Mouse (Mus musculus): ENCODE measurements around the gene Eml4. TPM values are rescaled to one million over a fixed set of nuclear protein-coding genes. Genes with fewer than 3 reads are reported as not detected.

The Eml4 gene
- polyA plus RNA-seq, 1 experiment, result 0.95 TPM

- Histone ChIP-seq H3K9me3 (no peaks in the 10 kb centered on the region), H3K4me3 (replicated peaks) (no peak overlapping the region), H3K27me3 (replicated peaks) (no peaks in the 10 kb centered on the region), H3K4me1 (peaks cover 47% of the 10 kb centered on the region), H3K36me3 (replicated peaks; ENCODE audit: low read length) (peaks cover 11% of the 10 kb centered on the region)
- no peak for TF ChIP-seq FLI1 (IDR thresholded peaks at IDR 0.05; ENCODE audit: low read length)
- no peak for TF ChIP-seq GATA1 (IDR thresholded peaks at IDR 0.05; ENCODE audit: borderline replicate concordance, low read length)
Observed at GRCm38 (mm10) chr17:83398756-83399155, 48.0 kb downstream of the Eml4 start.

- Histone ChIP-seq H3K4me1 (peaks cover 13% of the 10 kb centered on the region), H3K36me3 (replicated peaks; ENCODE audit: low read length) (peaks cover 32% of the 10 kb centered on the region)
- no peak for TF ChIP-seq FLI1 (IDR thresholded peaks at IDR 0.05; ENCODE audit: low read length)
- TF ChIP-seq GATA1 (IDR thresholded peaks at IDR 0.05; ENCODE audit: borderline replicate concordance, low read length), result no peak
Observed at GRCm38 (mm10) chr17:83430607-83431006, 79.9 kb downstream of the Eml4 start.

GRCm38 (mm10) chr17:83443406-83443805 is 92.7 kb downstream of the Eml4 start:
- TF ChIP-seq GATA1 (IDR thresholded peaks at IDR 0.05; ENCODE audit: borderline replicate concordance, low read length), result no peak
- no peak for TF ChIP-seq FLI1 (IDR thresholded peaks at IDR 0.05; ENCODE audit: low read length)
- peaks cover 3% of the 10 kb centered on the region; the same call in 1 of the 2 replicates for H3K4me1 ChIP-seq
- H3K4me3 ChIP-seq (replicated peaks), result no peak overlapping the region
- H3K36me3 ChIP-seq (replicated peaks; ENCODE audit: low read length), result peaks cover 50% of the 10 kb centered on the region
- no peaks in the 10 kb centered on the region for H3K27me3 ChIP-seq (replicated peaks)
- no peaks in the 10 kb centered on the region for H3K9me3 ChIP-seq

More at GRCm38 (mm10) chr17:83430607-83431006, 79.9 kb downstream of the Eml4 start:
- peak overlapping the region; percentile 57 for H3K4me3 ChIP-seq (replicated peaks)
- no peaks in the 10 kb centered on the region for H3K9me3 ChIP-seq
- no peaks in the 10 kb centered on the region for H3K27me3 ChIP-seq (replicated peaks)

- Histone ChIP-seq H3K4me3 (replicated peaks) (no peak overlapping the region), H3K27me3 (replicated peaks) (no peaks in the 10 kb centered on the region), H3K36me3 (replicated peaks; ENCODE audit: low read length) (peaks cover 72% of the 10 kb centered on the region), H3K9me3 (no peaks in the 10 kb centered on the region), H3K4me1 (peaks cover 7% of the 10 kb centered on the region)
- TF ChIP-seq GATA1 (IDR thresholded peaks at IDR 0.05; ENCODE audit: borderline replicate concordance, low read length), result no peak
Observed at GRCm38 (mm10) chr17:83449583-83449982, 98.9 kb downstream of the Eml4 start.

- TF ChIP-seq FLI1 (IDR thresholded peaks at IDR 0.05; ENCODE audit: low read length), result no peak
- TF ChIP-seq GATA1 (IDR thresholded peaks at IDR 0.05; ENCODE audit: borderline replicate concordance, low read length), result no peak
- Histone ChIP-seq H3K27me3 (replicated peaks) (no peaks in the 10 kb centered on the region), H3K36me3 (replicated peaks; ENCODE audit: low read length) (peaks cover 79% of the 10 kb centered on the region), H3K4me3 (replicated peaks) (no peak overlapping the region), H3K4me1 (peaks cover 10% of the 10 kb centered on the region), H3K9me3 (no peaks in the 10 kb centered on the region)
Observed at GRCm38 (mm10) chr17:83451367-83451766, 100.6 kb downstream of the Eml4 start.

GRCm38 (mm10) chr17:83451796-83452195 is 101.1 kb downstream of the Eml4 start:
- TF ChIP-seq FLI1 (IDR thresholded peaks at IDR 0.05; ENCODE audit: low read length), result no peak
- TF ChIP-seq GATA1 (IDR thresholded peaks at IDR 0.05; ENCODE audit: borderline replicate concordance, low read length), result no peak
- peaks cover 10% of the 10 kb centered on the region for H3K4me1 ChIP-seq
- no peak overlapping the region for H3K4me3 ChIP-seq (replicated peaks)
- H3K9me3 ChIP-seq, result no peaks in the 10 kb centered on the region
- peaks cover 82% of the 10 kb centered on the region for H3K36me3 ChIP-seq (replicated peaks; ENCODE audit: low read length)
- no peaks in the 10 kb centered on the region for H3K27me3 ChIP-seq (replicated peaks)

GRCm38 (mm10) chr17:83452451-83452850 is 101.7 kb downstream of the Eml4 start:
- Histone ChIP-seq H3K4me3 (replicated peaks) (no peak overlapping the region), H3K9me3 (no peaks in the 10 kb centered on the region), H3K36me3 (replicated peaks; ENCODE audit: low read length) (peaks cover 86% of the 10 kb centered on the region), H3K4me1 (peaks cover 10% of the 10 kb centered on the region), H3K27me3 (replicated peaks) (no peaks in the 10 kb centered on the region)
- TF ChIP-seq FLI1 (IDR thresholded peaks at IDR 0.05; ENCODE audit: low read length) (no peak), GATA1 (IDR thresholded peaks at IDR 0.05; ENCODE audit: borderline replicate concordance, low read length) (no peak)

GRCm38 (mm10) chr17:83453587-83453986 is 102.9 kb downstream of the Eml4 start:
- peaks cover 10% of the 10 kb centered on the region for H3K4me1 ChIP-seq
- H3K4me3 ChIP-seq (replicated peaks), result no peak overlapping the region
- H3K9me3 ChIP-seq, result no peaks in the 10 kb centered on the region
- peaks cover 92% of the 10 kb centered on the region for H3K36me3 ChIP-seq (replicated peaks; ENCODE audit: low read length)
- no peak for TF ChIP-seq GATA1 (IDR thresholded peaks at IDR 0.05; ENCODE audit: borderline replicate concordance, low read length)
- TF ChIP-seq FLI1 (IDR thresholded peaks at IDR 0.05; ENCODE audit: low read length), result no peak
- H3K27me3 ChIP-seq (replicated peaks), result no peaks in the 10 kb centered on the region

- TF ChIP-seq FLI1 (IDR thresholded peaks at IDR 0.05; ENCODE audit: low read length) (no peak), GATA1 (IDR thresholded peaks at IDR 0.05; ENCODE audit: borderline replicate concordance, low read length) (no peak)
- Histone ChIP-seq H3K36me3 (replicated peaks; ENCODE audit: low read length) (peaks cover 84% of the 10 kb centered on the region), H3K27me3 (replicated peaks) (no peaks in the 10 kb centered on the region), H3K4me3 (replicated peaks) (no peak overlapping the region), H3K9me3 (no peaks in the 10 kb centered on the region), H3K4me1 (peaks cover 14% of the 10 kb centered on the region)
Observed at GRCm38 (mm10) chr17:83457271-83457670, 106.5 kb downstream of the Eml4 start.

- Histone ChIP-seq H3K9me3 (no peaks in the 10 kb centered on the region), H3K4me1 (no peaks in the 10 kb centered on the region), H3K36me3 (replicated peaks; ENCODE audit: low read length) (peaks cover 77% of the 10 kb centered on the region), H3K27me3 (replicated peaks) (no peaks in the 10 kb centered on the region), H3K4me3 (replicated peaks) (no peak overlapping the region)
- TF ChIP-seq FLI1 (IDR thresholded peaks at IDR 0.05; ENCODE audit: low read length), result no peak
- no peak for TF ChIP-seq GATA1 (IDR thresholded peaks at IDR 0.05; ENCODE audit: borderline replicate concordance, low read length)
Observed at GRCm38 (mm10) chr17:83465969-83466368, 115.2 kb downstream of the Eml4 start.

Measured in megakaryocyte, embryonic 14.5 days (primary cell).